Mouse (Mus musculus) layer of hippocampus, adult 9-10 months (tissue): ENCODE data around the gene Car3.

Source experiments
- DNase-seq: peaks from one replicate; pipeline ENCODE4 v3.0.0; 2022; ENCODE audit warnings: low spot score

Car3 gene

DNA sequence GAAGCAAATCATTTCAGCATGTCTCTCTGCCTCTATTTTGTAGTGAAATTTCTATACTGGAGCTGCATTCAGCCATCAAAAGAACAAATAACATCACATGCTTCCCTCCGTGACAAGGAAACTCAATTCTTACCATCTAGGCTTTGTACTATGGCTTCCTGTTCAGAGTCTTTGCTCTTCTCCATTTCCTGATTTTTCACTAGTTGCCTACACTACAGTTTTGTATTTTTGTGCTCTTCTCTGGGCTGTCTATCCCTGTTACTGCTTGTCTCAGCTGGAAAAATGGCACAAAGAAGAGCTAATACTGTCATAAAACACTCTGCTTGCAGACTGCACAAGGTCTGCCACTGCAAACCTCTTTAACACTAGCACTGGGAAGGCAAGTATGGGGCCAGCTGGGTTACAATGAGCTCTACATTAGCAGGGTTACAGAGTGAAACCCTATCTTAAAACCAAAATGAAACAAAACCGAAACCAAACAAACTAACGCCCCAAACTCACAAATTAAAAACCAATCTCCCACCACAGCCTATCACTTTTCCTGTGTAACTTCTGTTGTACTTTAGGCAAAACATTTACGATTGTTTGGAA is 48.8 kb downstream of the Car3 start:
- no peak for DNase-seq

DNA sequence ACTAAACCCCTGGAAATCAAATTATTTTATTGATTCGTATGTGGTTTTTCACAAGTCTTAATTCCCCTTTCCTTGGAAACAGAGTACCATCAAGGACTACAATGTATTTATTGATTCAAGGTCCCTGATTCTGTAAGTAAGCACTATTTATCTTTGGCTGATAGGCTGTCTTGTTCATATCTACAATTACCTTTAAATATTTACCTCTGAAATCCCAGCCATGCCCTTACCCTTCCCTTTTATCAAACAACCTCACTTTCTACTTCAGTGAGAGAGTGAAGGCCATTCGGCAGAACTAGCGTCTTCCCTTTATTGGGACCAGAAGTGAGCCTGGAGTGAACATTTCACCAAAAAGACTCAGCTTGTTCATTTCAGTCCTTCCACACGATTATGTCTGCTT is 50.5 kb downstream of the Car3 start:
- DNase-seq, result no peak

DNA sequence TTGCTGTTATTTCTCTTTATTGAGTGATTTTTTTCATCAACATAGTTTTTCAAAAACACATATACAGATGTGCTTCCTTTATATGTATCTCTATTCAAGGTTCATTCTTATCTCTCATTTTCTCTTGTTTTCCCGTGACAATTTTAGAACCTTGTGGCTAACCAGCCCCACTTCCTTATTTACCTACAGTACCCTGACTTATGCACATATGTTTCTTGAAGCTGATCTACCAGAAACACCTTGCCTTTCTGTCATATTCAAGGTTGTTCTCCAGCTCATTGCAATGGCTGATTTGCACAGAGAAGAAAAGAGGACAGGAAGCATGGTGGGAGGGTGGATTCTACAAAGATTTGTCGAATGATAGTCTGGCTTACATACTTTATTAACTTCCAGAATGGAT is 52.0 kb downstream of the Car3 start:
- DNase-seq, result no peak

DNA sequence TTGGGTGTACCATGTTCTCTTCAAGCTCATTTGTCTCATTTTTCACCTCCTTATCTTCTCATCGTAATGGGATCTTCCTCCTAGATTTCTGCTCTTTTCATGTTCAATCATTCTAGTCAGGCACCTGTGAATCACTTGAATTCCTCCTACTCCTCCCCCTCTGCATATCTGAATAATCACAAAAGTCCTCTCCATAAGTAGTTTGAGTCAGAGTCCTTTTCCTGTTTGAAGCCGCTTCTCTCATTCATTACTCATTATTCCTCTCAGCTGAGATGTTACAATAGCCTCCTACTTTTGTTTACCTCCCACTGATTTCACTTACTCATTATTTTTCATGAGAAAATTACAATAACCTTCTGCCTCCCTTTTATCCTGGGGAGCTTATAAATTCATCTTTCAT is 53.9 kb downstream of the Car3 start:
- DNase-seq, result no peak
